Mouse (Mus musculus) MEL (cell line): ENCODE measurements at regions not wholly inside any gene's neighbourhood (a gene's known extent, or its start where the extent isn't known, plus 50 kb on each side); places are given as distances from the start of the nearest gene placed in this dataset.

Experiments
- CTCF ChIP-seq, 3 experiments: IDR thresholded peaks in 2 of 3; conservative IDR thresholded peaks in 1 of 3; 2 replicates each; pipeline ENCODE4 v1.5.1; 2011 to 2012; ENCODE audit warnings: low read length in 3 of 3, low read depth in 2 of 3, mild to moderate bottlenecking in 2 of 3, improper control_type of control experiment in 1 of 3, inconsistent platforms in 1 of 3, mixed read lengths in 1 of 3, moderate library complexity in 1 of 3; ENCODE audit not compliant: control insufficient read depth in 1 of 3, insufficient read depth in 1 of 3, poor library complexity in 1 of 3, severe bottlenecking in 1 of 3
- ELF1 ChIP-seq: IDR thresholded peaks from 2 replicates; pipeline ENCODE4 v1.6.1; 2014; ENCODE audit warnings: low read depth, mild to moderate bottlenecking, inconsistent platforms, low read length, improper control_type of control experiment, moderate library complexity
- EP300 ChIP-seq, 2 experiments: IDR thresholded peaks; 2 replicates each; pipeline ENCODE4 v1.6.1; 2011; ENCODE audit warnings: improper control_type of control experiment in 2 of 2, low read length in 2 of 2, low read depth in 1 of 2, mild to moderate bottlenecking in 1 of 2
- GATA1 ChIP-seq: IDR thresholded peaks from 2 replicates; pipeline ENCODE4 v1.6.1; 2011; ENCODE audit warnings: low read depth, low read length, improper control_type of control experiment
- NELFE ChIP-seq: IDR thresholded peaks from 2 replicates; pipeline ENCODE4 v1.6.1; 2011; ENCODE audit warnings: low read depth, low read length, improper control_type of control experiment
- POLR2A ChIP-seq, 2 experiments: IDR thresholded peaks; 2 replicates each; pipeline ENCODE4 v1.6.1; 2011 to 2012; ENCODE audit warnings: low read length in 2 of 2, mild to moderate bottlenecking in 2 of 2, control low read depth in 1 of 2, improper control_type of control experiment in 1 of 2, low read depth in 1 of 2, moderate library complexity in 1 of 2; ENCODE audit not compliant: control insufficient read depth in 1 of 2, insufficient read depth in 1 of 2, poor library complexity in 1 of 2
- POLR2AphosphoS2 ChIP-seq: IDR thresholded peaks from 2 replicates; pipeline ENCODE4 v1.6.1; 2011; ENCODE audit warnings: low read length, improper control_type of control experiment
- SIN3A ChIP-seq: IDR thresholded peaks from 2 replicates; pipeline ENCODE4 v1.6.1; 2012; ENCODE audit warnings: low read length, improper control_type of control experiment, inconsistent platforms
- TAL1 ChIP-seq: IDR thresholded peaks from 2 replicates; pipeline ENCODE4 v1.6.1; 2012; ENCODE audit warnings: mild to moderate bottlenecking, inconsistent platforms, low read length, moderate library complexity, mixed read lengths
- TCF12 ChIP-seq: IDR thresholded peaks from 2 replicates; pipeline ENCODE4 v1.6.1; 2014; ENCODE audit warnings: low read depth, mild to moderate bottlenecking, inconsistent platforms, low read length, improper control_type of control experiment, moderate library complexity
- UBTF ChIP-seq: IDR thresholded peaks from 2 replicates; pipeline ENCODE4 v1.6.1; 2012; ENCODE audit warnings: low read depth, mild to moderate bottlenecking, inconsistent platforms, low read length, improper control_type of control experiment, moderate library complexity, borderline replicate concordance; ENCODE audit not compliant: insufficient read depth
- USF1 ChIP-seq: IDR thresholded peaks from 2 replicates; pipeline ENCODE4 v1.6.1; 2014; ENCODE audit warnings: low read depth, mild to moderate bottlenecking, inconsistent platforms, low read length, improper control_type of control experiment, moderate library complexity
- USF2 ChIP-seq, 2 experiments: IDR thresholded peaks; 2 replicates each; pipeline ENCODE4 v1.6.1; 2011 to 2012; ENCODE audit warnings: improper control_type of control experiment in 2 of 2, low read length in 2 of 2, borderline replicate concordance in 1 of 2, inconsistent platforms in 1 of 2, low read depth in 1 of 2, mild to moderate bottlenecking in 1 of 2; ENCODE audit not compliant: insufficient read depth in 1 of 2

DNA sequence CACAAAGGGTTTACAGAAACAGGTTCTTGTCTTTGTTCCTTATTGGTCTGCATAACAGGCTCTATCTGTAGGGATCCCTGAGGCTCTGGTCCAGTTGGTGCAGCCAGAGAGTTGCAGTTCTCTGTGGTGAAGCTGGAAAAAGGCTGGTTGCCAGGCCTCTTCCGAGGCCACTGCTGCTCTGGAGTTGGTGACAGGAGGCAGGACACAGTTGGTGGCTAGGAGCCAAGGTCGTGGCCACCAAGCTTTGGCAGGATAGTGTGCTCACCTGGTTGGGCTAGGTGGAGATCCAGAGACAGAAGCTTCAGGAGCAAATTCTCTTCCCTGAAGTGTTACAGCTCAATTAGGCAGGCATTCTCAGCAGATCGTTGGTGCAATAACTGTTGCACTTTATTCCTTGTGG, 1819.4 kb upstream of the Nudt12 start:
- TF ChIP-seq USF2 (IDR thresholded peaks at IDR 0.05; ENCODE audit: borderline replicate concordance in 1 of 2, insufficient read depth in 1 of 2, low read depth in 1 of 2, low read length in 2 of 2) (no peak), UBTF (no peak), POLR2AphosphoS2 (no peak), TCF12 (no peak), GATA1 (no peak), POLR2A (IDR thresholded peaks at IDR 0.05; ENCODE audit: control insufficient read depth in 1 of 2, insufficient read depth in 1 of 2, low read depth in 1 of 2, low read length in 2 of 2, poor library complexity in 1 of 2) (no peak), EP300 (IDR thresholded peaks at IDR 0.05; ENCODE audit: low read depth in 1 of 2, low read length in 2 of 2) (no peak), CTCF (IDR thresholded peaks at IDR 0.05 in 2 of 3, conservative IDR thresholded peaks at IDR 0.05 in 1 of 3; ENCODE audit: control insufficient read depth in 1 of 3, insufficient read depth in 1 of 3, low read depth in 2 of 3, low read length in 3 of 3, poor library complexity in 1 of 3, severe bottlenecking in 1 of 3) (no peak), TAL1 (no peak), SIN3A (no peak), NELFE (no peak), USF1 (no peak), ELF1 (no peak)
